Mouse (Mus musculus) kidney, adult 8-10 months (tissue): ENCODE measurements around the gene Vma21-ps.
A peak's percentile ranks its signal among the peaks of the same experiment; 100 is the strongest.
"Not testable (repeated sequence)": the region's sequence is repeated elsewhere in the genome, so short reads cannot be mapped to it uniquely, and the experiment has no call there.

Experiments
- DNase-seq, 2 experiments: peaks; one replicate each; pipeline ENCODE4 v3.0.0; 2022

Gene Vma21-ps

GRCm38 (mm10) chr4:52497144-52497543 lies at the start of gene Vma21-ps:
Vma21-ps (minus strand) TSS chr4:52497244.
- DNase-seq: not testable (repeated sequence)

DNA sequence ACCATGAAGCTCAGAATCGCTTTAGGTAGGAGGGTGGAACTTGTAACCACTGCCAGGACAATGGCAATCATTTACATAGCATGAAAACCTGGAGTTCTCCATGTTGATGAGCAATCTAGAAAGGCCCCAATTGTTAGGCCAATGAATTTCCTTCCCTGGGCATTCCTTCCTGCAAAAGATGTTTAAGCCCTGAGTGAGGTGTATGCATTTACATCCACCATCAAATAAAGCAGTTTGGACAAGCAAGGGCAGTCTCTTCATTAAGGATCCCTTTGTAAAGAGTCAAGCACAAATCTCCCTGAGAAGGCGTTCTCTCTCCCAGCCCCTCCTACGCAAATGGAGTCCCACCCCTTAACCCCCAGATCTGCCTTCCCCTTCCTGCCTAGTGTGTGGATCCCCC lies 46.0 kb upstream of the Vma21-ps start:
- peak in 1 of 2 experiments; percentile 3 for DNase-seq

- no peak for DNase-seq
Observed at GRCm38 (mm10) chr4:52530636-52531035, 33.6 kb upstream of the Vma21-ps start.

GRCm38 (mm10) chr4:52526464-52526863 lies 29.4 kb upstream of the Vma21-ps start:
- no peak for DNase-seq

DNA sequence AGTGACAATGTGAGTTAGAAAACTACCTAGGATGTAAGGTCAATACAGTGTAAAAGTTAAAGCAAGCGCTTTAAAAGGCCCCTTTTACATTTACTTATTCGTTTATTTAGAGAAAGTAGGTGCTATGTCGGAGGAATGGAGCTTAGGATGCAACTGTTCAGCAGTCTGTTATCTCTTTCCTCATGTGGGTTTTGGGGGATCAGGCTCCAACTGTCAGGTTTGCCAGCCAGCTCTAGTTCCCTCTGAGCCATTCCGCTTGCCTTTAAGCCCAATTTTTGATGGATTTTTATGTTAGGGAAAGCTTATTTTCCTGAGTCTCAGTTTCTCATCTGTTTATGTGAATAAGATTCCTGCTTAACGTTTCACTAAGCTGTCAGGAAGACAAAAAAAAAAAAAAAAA lies 22.3 kb upstream of the Vma21-ps start:
- no peak for DNase-seq

- no peak for DNase-seq
Observed at GRCm38 (mm10) chr4:52517580-52517979, 20.5 kb upstream of the Vma21-ps start.

DNA sequence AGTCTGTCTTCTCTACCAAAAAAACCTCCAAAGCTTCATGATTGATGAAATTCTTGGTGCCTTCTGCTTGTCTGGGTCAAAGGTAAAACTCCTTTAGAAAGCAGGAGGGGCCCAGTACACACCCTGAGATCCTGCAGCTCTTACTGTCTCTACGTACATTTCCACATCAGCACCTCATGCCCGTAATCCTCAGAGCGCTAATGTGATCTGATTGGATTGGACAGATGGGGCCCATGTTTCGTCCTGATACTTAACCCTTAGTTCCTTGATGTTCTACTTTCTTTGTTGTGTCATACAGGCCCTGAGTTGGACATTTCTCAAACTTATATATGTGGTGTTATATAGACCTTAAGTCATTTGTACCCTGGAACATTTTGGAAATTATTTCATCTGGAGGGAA lies 9.6 kb downstream of the Vma21-ps start:
- no peak for DNase-seq

GRCm38 (mm10) chr4:52473431-52473830 lies 23.6 kb downstream of the Vma21-ps start:
- no peak for DNase-seq

- DNase-seq: no peak
Observed at GRCm38 (mm10) chr4:52461321-52461720, 35.7 kb downstream of the Vma21-ps start.

- DNase-seq: peak in 1 of 2 experiments; percentile 19
Observed at GRCm38 (mm10) chr4:52459726-52460125, 37.3 kb downstream of the Vma21-ps start.
